Mouse (Mus musculus) MEL (cell line): ENCODE measurements around the gene Ankrd28. TPM values are rescaled to one million over a fixed set of nuclear protein-coding genes. Genes with fewer than 3 reads are reported as not detected.

Experiments used
- DNase-seq: peaks from one replicate; pipeline ENCODE4 v3.0.0; 2011; ENCODE audit warnings: low read depth, low spot score
- H3K27ac ChIP-seq: 2 replicates; pipeline ENCODE4 v1.5.1; 2012; ENCODE audit warnings: low read depth, mild to moderate bottlenecking, control low read depth, low read length, moderate library complexity; ENCODE audit not compliant: control insufficient read depth
- H3K27me3 ChIP-seq, 2 experiments: fragments of 150-350 bp in 1 of 2; sonication (generic) in 1 of 2; 2 replicates each; pipeline ENCODE4 v1.6.1; 2012; ENCODE audit warnings: low read length in 2 of 2, mild to moderate bottlenecking in 2 of 2, improper control_type of control experiment in 1 of 2, moderate library complexity in 1 of 2; ENCODE audit not compliant: insufficient read depth in 2 of 2, control insufficient read depth in 1 of 2
- H3K36me3 ChIP-seq, 2 experiments: 2 replicates each; pipeline ENCODE4 v1.6.1; 2012 to 2014; ENCODE audit warnings: low read length in 2 of 2, improper control_type of control experiment in 1 of 2, inconsistent platforms in 1 of 2, mild to moderate bottlenecking in 1 of 2; ENCODE audit not compliant: insufficient read depth in 2 of 2, control insufficient read depth in 1 of 2
- H3K4me1 ChIP-seq, 2 experiments: fragments of 150-350 bp in 1 of 2; sonication (generic) in 1 of 2; 2 replicates each; pipeline ENCODE4 v1.6.1; 2012; ENCODE audit warnings: low read length in 2 of 2, improper control_type of control experiment in 1 of 2, mild to moderate bottlenecking in 1 of 2; ENCODE audit not compliant: insufficient read depth in 2 of 2, control insufficient read depth in 1 of 2
- H3K4me3 ChIP-seq, 2 experiments: fragments of 150-350 bp in 1 of 2; sonication (generic) in 1 of 2; 2 replicates each; pipeline ENCODE4 v1.5.1; 2012; ENCODE audit warnings: low read depth in 2 of 2, low read length in 2 of 2, mild to moderate bottlenecking in 2 of 2, moderate library complexity in 2 of 2, control low read depth in 1 of 2, improper control_type of control experiment in 1 of 2; ENCODE audit not compliant: control insufficient read depth in 1 of 2, insufficient read depth in 1 of 2
- H3K79me2 ChIP-seq: 2 replicates; pipeline ENCODE4 v1.6.1; 2012; ENCODE audit warnings: mild to moderate bottlenecking, low read length, moderate library complexity; ENCODE audit not compliant: control insufficient read depth, poor library complexity, insufficient read depth
- H3K9ac ChIP-seq: 2 replicates; pipeline ENCODE4 v1.6.1; 2012; ENCODE audit warnings: low read depth, mild to moderate bottlenecking, control low read depth, low read length, moderate library complexity; ENCODE audit not compliant: control insufficient read depth, poor library complexity, severe bottlenecking
- H3K9me3 ChIP-seq: fragments of 150-350 bp; sonication (generic); replicated peaks from 2 replicates; pipeline ENCODE4 v1.6.1; 2012; ENCODE audit warnings: mild to moderate bottlenecking, low read length, improper control_type of control experiment, moderate library complexity; ENCODE audit not compliant: insufficient read depth
- CHD2 ChIP-seq: IDR thresholded peaks from 2 replicates; pipeline ENCODE4 v1.6.1; 2011; ENCODE audit warnings: low read length, improper control_type of control experiment
- EP300 ChIP-seq, 2 experiments: IDR thresholded peaks; 2 replicates each; pipeline ENCODE4 v1.6.1; 2011; ENCODE audit warnings: improper control_type of control experiment in 2 of 2, low read length in 2 of 2, low read depth in 1 of 2, mild to moderate bottlenecking in 1 of 2
- GABPA ChIP-seq: IDR thresholded peaks from 2 replicates; pipeline ENCODE4 v1.6.1; 2012; ENCODE audit warnings: low read depth, mild to moderate bottlenecking, inconsistent platforms, low read length, improper control_type of control experiment, moderate library complexity
- GATA1 ChIP-seq: IDR thresholded peaks from 2 replicates; pipeline ENCODE4 v1.6.1; 2011; ENCODE audit warnings: low read depth, low read length, improper control_type of control experiment
- HCFC1 ChIP-seq: IDR thresholded peaks from 2 replicates; pipeline ENCODE4 v1.6.1; 2012; ENCODE audit warnings: low read depth, mild to moderate bottlenecking, inconsistent platforms, low read length, improper control_type of control experiment, moderate library complexity
- KAT2A ChIP-seq: conservative IDR thresholded peaks from 2 replicates; pipeline ENCODE4 v1.6.1; 2012; ENCODE audit warnings: low read depth, low read length, improper control_type of control experiment, inconsistent platforms
- MAFK ChIP-seq: IDR thresholded peaks from 2 replicates; pipeline ENCODE4 v1.6.1; 2011; ENCODE audit warnings: low read depth, mild to moderate bottlenecking, low read length, improper control_type of control experiment, borderline replicate concordance
- MAX ChIP-seq: IDR thresholded peaks from 2 replicates; pipeline ENCODE4 v1.6.1; 2011; ENCODE audit warnings: low read length, improper control_type of control experiment
- MEF2A ChIP-seq: IDR thresholded peaks from 2 replicates; pipeline ENCODE4 v1.6.1; 2014; ENCODE audit warnings: low read depth, mild to moderate bottlenecking, inconsistent platforms, low read length, improper control_type of control experiment; ENCODE audit not compliant: poor library complexity, insufficient replicate concordance, severe bottlenecking; ENCODE audit errors: extremely low read depth
- MYB ChIP-seq: IDR thresholded peaks from 2 replicates; pipeline ENCODE4 v1.6.1; 2011; ENCODE audit warnings: mild to moderate bottlenecking, low read depth, low read length, improper control_type of control experiment
- MYC ChIP-seq: IDR thresholded peaks from 2 replicates; pipeline ENCODE4 v1.6.1; 2011; ENCODE audit warnings: low read depth, mild to moderate bottlenecking, low read length, improper control_type of control experiment, moderate library complexity
- NELFE ChIP-seq: IDR thresholded peaks from 2 replicates; pipeline ENCODE4 v1.6.1; 2011; ENCODE audit warnings: low read depth, low read length, improper control_type of control experiment
- NRF1 ChIP-seq: IDR thresholded peaks from 2 replicates; pipeline ENCODE4 v1.6.1; 2014; ENCODE audit warnings: low read depth, mild to moderate bottlenecking, inconsistent platforms, low read length, improper control_type of control experiment, moderate library complexity; ENCODE audit not compliant: poor library complexity, insufficient read depth, severe bottlenecking
- POLR2AphosphoS5 ChIP-seq: IDR thresholded peaks from 2 replicates; pipeline ENCODE4 v1.6.1; 2012; ENCODE audit warnings: low read depth, borderline replicate concordance, mild to moderate bottlenecking, inconsistent platforms, low read length, moderate library complexity, mixed read lengths
- RCOR1 ChIP-seq: IDR thresholded peaks from 2 replicates; pipeline ENCODE4 v1.6.1; 2012; ENCODE audit warnings: low read depth, mild to moderate bottlenecking, inconsistent platforms, low read length, improper control_type of control experiment
- SIN3A ChIP-seq: IDR thresholded peaks from 2 replicates; pipeline ENCODE4 v1.6.1; 2012; ENCODE audit warnings: low read length, improper control_type of control experiment, inconsistent platforms
- SMC3 ChIP-seq: IDR thresholded peaks from 2 replicates; pipeline ENCODE4 v1.6.1; 2011; ENCODE audit warnings: low read depth, low read length, improper control_type of control experiment
- TAL1 ChIP-seq: IDR thresholded peaks from 2 replicates; pipeline ENCODE4 v1.6.1; 2012; ENCODE audit warnings: mild to moderate bottlenecking, inconsistent platforms, low read length, moderate library complexity, mixed read lengths
- TBP ChIP-seq: IDR thresholded peaks from 2 replicates; pipeline ENCODE4 v1.8.0; 2011; ENCODE audit warnings: low read depth, low read length, improper control_type of control experiment
- USF2 ChIP-seq, 2 experiments: IDR thresholded peaks; 2 replicates each; pipeline ENCODE4 v1.6.1; 2011 to 2012; ENCODE audit warnings: improper control_type of control experiment in 2 of 2, low read length in 2 of 2, borderline replicate concordance in 1 of 2, inconsistent platforms in 1 of 2, low read depth in 1 of 2, mild to moderate bottlenecking in 1 of 2; ENCODE audit not compliant: insufficient read depth in 1 of 2
- ZKSCAN1 ChIP-seq: IDR thresholded peaks from 2 replicates; pipeline ENCODE4 v1.6.1; 2012; ENCODE audit warnings: low read depth, mild to moderate bottlenecking, inconsistent platforms, low read length, improper control_type of control experiment, moderate library complexity
- polyA plus RNA-seq, 2 experiments: library from polyadenylated mRNA; stranded (reverse) in 1 of 2; unstranded in 1 of 2; fragments of >175 nt in 1 of 2; fragments of >200 nt in 1 of 2; gene quantifications; 2 replicates each; pipeline versions ENCODE4 v1.2.1 to v1.2.4; 2012; ENCODE audit warnings: low replicate concordance in 2 of 2, low read depth in 1 of 2; ENCODE audit not compliant: insufficient read length in 2 of 2, insufficient read depth in 1 of 2, missing spikeins in 1 of 2
- total RNA-seq: library from RNA; depleted of rRNA; stranded (reverse); fragments of 300-350 nt; gene quantifications from 2 replicates; pipeline ENCODE4 v1.2.3, GENCODE M21; 2012

Ankrd28 gene
- total and polyA plus RNA-seq, 3 experiments, result 32.5 to 41.2 (median 38.8) TPM

DNA sequence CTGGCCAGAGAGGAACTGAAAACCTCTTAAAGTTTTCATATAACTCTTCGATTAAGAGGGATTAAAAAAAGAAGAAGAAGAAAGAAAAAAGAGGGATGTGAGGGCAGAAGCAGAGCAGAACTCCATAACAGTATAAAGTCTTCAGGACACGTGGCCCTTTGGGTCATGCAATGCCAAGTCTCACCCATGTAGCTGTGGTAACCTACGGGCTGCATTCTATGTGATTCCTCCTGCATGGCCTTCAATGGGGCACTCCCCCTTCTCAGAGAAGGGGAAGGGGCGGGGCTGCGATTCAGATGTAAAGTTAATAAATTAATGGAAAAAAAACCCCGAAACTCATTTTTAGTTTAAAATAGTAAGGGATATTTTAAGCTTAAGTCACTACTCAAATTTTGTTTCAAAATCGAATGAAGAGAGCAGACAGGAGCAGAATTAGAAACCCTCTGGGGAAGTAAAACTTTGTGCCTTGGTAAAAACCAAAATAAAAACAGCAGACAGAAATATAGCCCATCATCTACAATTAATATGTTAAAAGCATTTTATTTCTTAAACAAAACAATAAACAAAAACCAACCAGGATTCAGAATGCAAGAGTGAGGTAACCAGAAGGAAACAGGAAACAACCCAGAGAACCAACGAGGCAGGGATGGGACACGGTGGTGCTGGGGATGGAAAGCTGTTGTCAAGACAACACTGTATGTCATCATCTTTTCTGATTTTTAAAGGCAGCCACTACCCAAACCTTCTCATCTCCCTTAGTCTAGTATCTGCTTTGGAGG is 134.1 kb downstream of the Ankrd28 start:
- Histone ChIP-seq H3K79me2 (no peaks in the 10 kb centered on the region), H3K9ac (no peak overlapping the region), H3K27me3 (no peaks in the 10 kb centered on the region), H3K4me1 (no peaks in the 10 kb centered on the region), H3K4me3 (no peak overlapping the region), H3K36me3 (peaks cover 0 to 23% of the 10 kb centered on the region in 2 experiments; a peak in 3 of 4 replicates), H3K27ac (no peak overlapping the region), H3K9me3 (no peaks in the 10 kb centered on the region)
- no peak for DNase-seq
- TF ChIP-seq CHD2 (no peak), MEF2A (no peak), GABPA (no peak), ZKSCAN1 (no peak), MYC (no peak), MAX (no peak), SIN3A (no peak), TAL1 (no peak), SMC3 (no peak), HCFC1 (no peak), GATA1 (no peak)

DNA sequence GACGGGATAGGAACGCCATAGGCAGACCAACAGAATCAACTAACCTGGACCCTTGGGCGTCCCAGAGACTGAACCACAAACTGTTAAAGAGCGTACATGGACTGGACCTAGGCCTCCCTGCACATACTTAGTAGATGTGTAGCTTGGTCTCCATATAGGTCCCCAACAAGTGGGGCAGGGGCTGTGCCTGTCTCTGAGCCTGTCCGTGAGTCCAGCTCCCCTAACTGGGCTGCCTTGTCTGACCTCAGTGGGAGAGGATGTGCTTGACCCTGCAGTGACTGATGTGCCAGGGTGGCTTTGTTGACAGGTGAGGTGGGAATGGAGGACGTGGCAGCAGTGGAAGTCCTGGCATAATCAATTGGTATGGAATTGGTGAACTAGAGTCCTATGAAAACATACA is 137.9 kb downstream of the Ankrd28 start:
- H3K27ac ChIP-seq, result no peak overlapping the region
- H3K36me3 ChIP-seq, result peaks cover under 1 to 4% of the 10 kb centered on the region in 2 experiments; a peak in 2 of 4 replicates
- peaks cover 0 to 10% of the 10 kb centered on the region in 2 experiments; a peak in 2 of 4 replicates for H3K4me1 ChIP-seq
- H3K9me3 ChIP-seq, result no peaks in the 10 kb centered on the region
- no peak for TF ChIP-seq NELFE
- no peak for TF ChIP-seq GATA1
- TF ChIP-seq MYB, result no peak
- no peak for TF ChIP-seq RCOR1
- no peak for TF ChIP-seq EP300 (IDR thresholded peaks at IDR 0.05; ENCODE audit: low read depth in 1 of 2, low read length in 2 of 2)
- TF ChIP-seq TBP, result no peak
- no peak for TF ChIP-seq USF2 (IDR thresholded peaks at IDR 0.05; ENCODE audit: borderline replicate concordance in 1 of 2, insufficient read depth in 1 of 2, low read depth in 1 of 2, low read length in 2 of 2)
- no peak for TF ChIP-seq MAX
- no peak for TF ChIP-seq SIN3A
- TF ChIP-seq NRF1, result no peak
- TF ChIP-seq MAFK, result no peak
- no peak for TF ChIP-seq ZKSCAN1
- TF ChIP-seq SMC3, result no peak
- TF ChIP-seq POLR2AphosphoS5, result no peak
- TF ChIP-seq KAT2A, result no peak
- no peak overlapping the region for H3K4me3 ChIP-seq
- H3K27me3 ChIP-seq, result no peaks in the 10 kb centered on the region
- DNase-seq, result no peak
- no peaks in the 10 kb centered on the region for H3K79me2 ChIP-seq
- H3K9ac ChIP-seq, result no peak overlapping the region
